Mouse (Mus musculus) colon, adult 2 months (tissue): ENCODE measurements around the gene Fblim1. TPM values are rescaled to one million over a fixed set of nuclear protein-coding genes. Genes with fewer than 3 reads are reported as not detected.

Source experiments
- polyA plus RNA-seq: library from polyadenylated mRNA; depleted of rRNA; stranded (reverse); fragments of >200 nt; gene quantifications from 2 replicates; pipeline ENCODE4 v1.2.3, GENCODE M21; 2012; rRNA removed

Gene Fblim1
- polyA plus RNA-seq = 118 and 124 TPM in 2 replicates

DNA sequence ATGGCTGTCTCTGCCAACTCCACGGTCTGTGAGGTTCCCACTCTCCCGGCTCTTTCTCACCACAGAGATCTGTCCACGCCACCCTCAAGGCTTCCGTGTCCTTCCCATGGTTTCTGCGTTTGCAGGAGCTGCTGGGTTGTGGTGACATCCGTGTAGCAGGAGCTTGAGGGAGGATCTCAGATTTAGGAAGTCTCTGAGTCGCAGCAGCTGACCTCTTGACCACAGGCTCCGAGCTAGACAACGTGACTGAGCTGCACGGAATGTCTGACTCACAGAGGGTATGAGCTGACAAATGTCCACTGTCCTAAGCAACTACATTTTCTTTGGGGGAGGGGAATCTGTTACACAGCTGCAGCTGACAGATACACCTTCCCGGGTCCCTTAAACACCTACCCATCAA is at the start of gene Fblim1:
TSS of gene Fblim1 (minus strand) at position 236 of the 400 bp plus-strand sequence.

DNA sequence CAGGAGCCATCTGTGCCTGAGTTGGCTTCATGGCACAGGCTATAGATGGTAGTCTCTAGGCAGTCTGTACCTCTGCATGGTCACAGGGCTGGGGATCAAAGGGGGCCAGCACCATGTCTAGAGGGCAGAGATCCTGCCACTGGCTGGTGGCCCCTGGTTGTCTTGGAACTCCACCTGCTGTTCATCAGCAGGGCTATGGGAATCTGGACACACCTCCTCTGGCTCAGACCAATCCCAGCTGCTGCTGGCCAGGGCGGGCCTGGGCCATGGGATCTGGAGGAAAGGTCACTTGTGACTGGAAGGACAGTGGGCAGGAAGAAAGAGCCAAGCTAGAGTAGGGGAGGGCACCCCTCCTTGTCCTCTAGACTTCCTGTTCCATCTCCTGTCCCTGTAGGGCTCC is 17.8 kb upstream of the Fblim1 start, which contains the start of gene Slc25a34:
TSS of gene Slc25a34 (minus strand) at position 156 of the 400 bp plus-strand sequence.

DNA sequence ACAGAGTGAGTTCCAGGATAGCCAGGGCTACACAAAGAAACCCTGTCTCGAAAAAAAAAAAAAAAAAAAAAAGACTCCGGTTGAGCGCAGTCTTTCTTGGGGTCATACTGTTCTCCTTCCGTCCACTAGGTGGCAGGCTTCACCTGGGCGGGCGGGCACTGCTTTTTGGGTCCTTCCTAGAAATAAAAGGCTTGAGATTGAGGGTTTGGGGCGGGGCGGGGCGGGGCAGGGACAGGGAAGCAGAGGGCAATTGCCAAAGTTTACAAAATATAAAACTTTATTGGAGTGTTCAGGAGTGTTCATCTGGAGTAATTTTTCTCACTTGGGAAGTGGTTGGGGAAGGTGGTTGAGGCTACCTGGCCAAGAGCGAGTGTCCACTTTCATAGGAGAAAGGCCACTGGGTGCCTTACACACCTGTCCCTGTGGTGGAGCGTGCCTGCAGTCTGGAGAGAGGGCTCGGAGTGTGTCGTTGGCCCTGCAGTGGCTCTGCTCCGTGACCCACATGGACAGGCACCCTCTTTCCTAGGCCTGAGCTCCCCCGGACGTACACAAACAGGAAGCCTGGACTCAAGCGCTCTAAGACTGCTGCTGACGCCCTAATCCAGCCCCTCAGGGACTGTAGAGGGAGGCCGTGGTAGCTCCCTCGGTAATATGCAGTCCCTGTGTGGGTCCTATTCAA is 12.8 kb upstream of the Fblim1 start, which contains the start of gene Tmem82:
TSS of gene Tmem82 (minus strand) at position 69 of the 679 bp plus-strand sequence.

DNA sequence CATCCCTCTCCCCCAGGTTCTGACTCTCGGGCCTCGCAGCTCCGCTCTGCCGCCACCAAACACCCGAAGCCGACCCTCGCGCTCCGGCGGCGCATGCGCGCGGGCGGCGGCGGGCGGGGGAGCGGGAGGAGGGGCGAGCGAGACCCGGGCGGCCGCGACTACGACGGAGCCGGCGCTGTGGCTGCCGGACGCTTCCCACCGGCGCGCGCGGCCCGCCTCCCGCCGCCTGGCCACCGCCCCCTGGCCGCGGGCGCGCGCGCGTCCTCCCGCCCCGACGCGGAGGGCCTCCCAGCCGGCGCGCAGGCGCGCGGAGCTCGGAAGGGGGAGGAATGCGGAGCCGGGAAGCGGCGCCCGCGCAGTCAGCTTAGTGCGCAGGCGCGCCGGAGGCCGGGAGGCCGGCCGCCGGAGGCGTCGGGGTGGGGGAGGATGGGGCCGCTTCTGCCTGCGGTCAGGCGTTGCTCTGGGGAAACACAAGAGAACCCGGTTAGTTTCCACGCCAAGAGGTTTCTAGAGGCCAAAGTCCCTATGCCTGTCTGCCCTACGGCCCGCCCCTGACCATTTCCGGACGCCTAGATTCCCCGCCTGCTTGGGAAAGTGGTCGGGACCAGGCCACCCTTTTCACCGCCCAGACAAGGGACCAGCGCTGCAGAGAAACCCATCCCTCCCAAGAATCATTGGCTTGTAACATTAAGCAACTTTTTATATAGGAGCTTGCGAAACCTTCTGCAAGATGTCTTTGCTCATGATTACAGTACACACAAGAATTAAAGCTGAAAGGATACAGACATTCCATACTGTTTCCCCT is 67.3 kb downstream of the Fblim1 start, which contains the start of gene Spen:
TSS of gene Spen (minus strand) at position 190 of the 805 bp plus-strand sequence.

Other genes starting within 250 kb of the Fblim1 start
- 0.49 and 0.74 TPM in 2 replicates for gene Fam131c, start 237.9 kb downstream of the Fblim1 start, polyA plus RNA-seq
- 0.06 TPM in 1 of 2 replicates, not detected in the other for gene Clcnka, start 207.4 kb downstream of the Fblim1 start, polyA plus RNA-seq
- gene Clcnkb, start 190.1 kb downstream of the Fblim1 start, polyA plus RNA-seq = 0.08 and 0.92 TPM in 2 replicates
- gene Hspb7, start 185.3 kb downstream of the Fblim1 start, polyA plus RNA-seq = 16.5 and 19.5 TPM in 2 replicates
- gene Srarp, start 170.0 kb downstream of the Fblim1 start, polyA plus RNA-seq = 0.35 and 0.40 TPM in 2 replicates
- gene Zbtb17, start 161.4 kb downstream of the Fblim1 start, polyA plus RNA-seq = 40.2 and 41.1 TPM in 2 replicates
- gene Spen, start 67.5 kb downstream of the Fblim1 start, polyA plus RNA-seq = 21.2 and 27.0 TPM in 2 replicates
- gene Tmem82, start 12.5 kb upstream of the Fblim1 start, polyA plus RNA-seq = 43.3 and 46.4 TPM in 2 replicates
- gene Slc25a34, start 17.7 kb upstream of the Fblim1 start, polyA plus RNA-seq = 44.8 and 48.5 TPM in 2 replicates
- 28.6 and 29.1 TPM in 2 replicates for gene Plekhm2, start 58.8 kb upstream of the Fblim1 start, polyA plus RNA-seq
- 8.7 and 14.3 TPM in 2 replicates for gene Rsc1a1, start 79.5 kb upstream of the Fblim1 start, polyA plus RNA-seq
- 17.2 and 20.5 TPM in 2 replicates for gene Ddi2, start 117.3 kb upstream of the Fblim1 start, polyA plus RNA-seq
- gene Agmat, start 140.6 kb upstream of the Fblim1 start, polyA plus RNA-seq = 0.17 and 0.58 TPM in 2 replicates
- 8.2 and 9.1 TPM in 2 replicates for gene Dnajc16, start 184.8 kb upstream of the Fblim1 start, polyA plus RNA-seq
- 21.1 and 22.4 TPM in 2 replicates for gene Casp9, start 187.5 kb upstream of the Fblim1 start, polyA plus RNA-seq
- gene Cela2a, start 220.1 kb upstream of the Fblim1 start, polyA plus RNA-seq = 9.3 and 11,101 TPM in 2 replicates
- gene Ctrc, start 240.3 kb upstream of the Fblim1 start, polyA plus RNA-seq = 0.84 and 1,055 TPM in 2 replicates